Mouse (Mus musculus) brain, embryonic 14.5 days (tissue): ENCODE measurements at regions not wholly inside any gene's neighbourhood (a gene's known extent, or its start where the extent isn't known, plus 50 kb on each side); places are given as distances from the start of the nearest gene placed in this dataset.

ENCODE experiments used
- DNase-seq: peaks from one replicate; pipeline ENCODE4 v3.0.0-alpha.2; 2011; ENCODE audit warnings: low read depth
- CTCF ChIP-seq: fragments of 200-500 bp; IDR thresholded peaks from 2 replicates; pipeline ENCODE4 v1.5.1; 2012; ENCODE audit warnings: inconsistent platforms, mild to moderate bottlenecking, moderate library complexity, borderline replicate concordance; ENCODE audit not compliant: insufficient read depth, insufficient read length; ENCODE audit errors: extremely low read depth
- POLR2A ChIP-seq: fragments of 200-500 bp; IDR thresholded peaks from 2 replicates; pipeline ENCODE4 v1.6.1; 2012; ENCODE audit warnings: mild to moderate bottlenecking, inconsistent platforms, borderline replicate concordance; ENCODE audit not compliant: poor library complexity, insufficient read depth, insufficient read length, severe bottlenecking; ENCODE audit errors: extremely low read depth

- DNase-seq: no peak
- no peak for TF ChIP-seq CTCF
- TF ChIP-seq POLR2A: no peak
These were observed 107.2 kb upstream of the Tox3 start for GRCm38 (mm10) chr8:90455321-90455720.

GRCm38 (mm10) chr8:90454130-90454529 lies 106.0 kb upstream of the Tox3 start:
- peak; percentile 72 for DNase-seq
- no peak for TF ChIP-seq POLR2A
- TF ChIP-seq CTCF: no peak

GRCm38 (mm10) chr8:90441058-90441851 lies 93.1 kb upstream of the Tox3 start:
- peak; percentile 84 for DNase-seq
- no peak for TF ChIP-seq POLR2A
- TF ChIP-seq CTCF: no peak

- peak; percentile 91 for DNase-seq
- TF ChIP-seq POLR2A: no peak
- TF ChIP-seq CTCF: no peak
These were observed 65.9 kb upstream of the Tox3 start for GRCm38 (mm10) chr8:90414021-90414420.
